Mouse (Mus musculus) kidney, postnatal 4 days (tissue): ENCODE measurements at regions not wholly inside any gene's neighbourhood (a gene's known extent, or its start where the extent isn't known, plus 50 kb on each side); places are given as distances from the start of the nearest gene placed in this dataset.

Experiments
- DNase-seq, 2 experiments: peaks; one replicate each; pipeline ENCODE4 v3.0.0; 2021; ENCODE audit warnings: mixed read lengths in 2 of 2

DNA sequence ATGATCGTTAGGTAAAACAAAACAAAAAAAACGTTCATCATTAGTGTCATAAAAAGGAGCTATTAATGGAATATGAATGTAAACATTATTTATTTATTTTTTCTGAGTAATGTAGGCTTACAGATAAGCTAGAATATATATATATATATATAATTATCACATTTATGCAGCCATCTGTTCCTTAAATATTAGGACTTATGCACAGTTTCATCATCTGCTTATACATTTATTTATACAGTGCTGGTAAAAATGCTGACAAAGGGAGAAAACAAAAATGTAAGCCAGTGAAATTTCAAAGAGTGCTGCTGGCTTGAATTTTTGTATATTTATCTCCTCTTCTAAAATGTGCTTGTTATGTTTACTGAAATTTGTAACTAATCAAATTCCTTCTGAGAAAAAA, 4841.7 kb upstream of the Gm7489 start:
- DNase-seq: no peak

DNA sequence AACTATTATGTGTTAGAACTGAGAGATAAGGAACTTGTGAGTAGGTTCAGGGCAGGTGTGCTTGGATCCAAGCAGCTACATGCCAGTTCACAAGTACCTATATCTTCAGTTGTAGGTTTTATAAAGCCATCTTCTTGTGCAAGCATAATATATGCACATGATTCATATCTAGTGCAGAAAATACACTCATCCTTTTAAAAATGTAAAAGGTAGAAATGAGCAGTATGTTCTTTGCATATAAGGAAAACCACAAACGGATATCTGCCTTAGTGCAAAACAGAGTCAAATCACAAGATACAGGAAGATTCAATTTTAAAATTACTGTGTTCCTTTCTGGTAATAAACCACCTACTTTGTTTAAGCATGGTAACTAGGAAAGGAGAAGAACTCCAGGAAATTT, 4819.6 kb upstream of the Gm7489 start:
- no peak for DNase-seq

DNA sequence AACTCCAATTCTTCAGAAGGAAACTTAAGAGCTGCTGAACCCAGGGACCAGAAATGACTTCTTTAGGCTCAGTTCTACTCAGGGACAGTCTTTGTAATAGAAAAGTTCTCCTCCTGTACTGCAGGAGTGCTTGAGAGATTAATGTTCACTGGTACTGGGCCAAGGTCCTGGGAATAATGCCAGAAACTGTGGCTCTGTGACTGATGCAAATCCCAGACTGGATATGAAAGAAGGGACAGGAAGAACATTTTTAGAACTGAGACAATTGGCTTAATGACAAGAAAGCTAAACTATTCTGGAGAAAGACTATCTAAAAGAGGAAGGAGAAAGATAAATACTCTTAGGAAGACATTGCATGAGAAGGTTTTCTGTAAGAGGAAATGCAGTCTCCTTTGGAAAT, 4818.8 kb upstream of the Gm7489 start:
- peak; percentile 89 to 90 for DNase-seq

DNA sequence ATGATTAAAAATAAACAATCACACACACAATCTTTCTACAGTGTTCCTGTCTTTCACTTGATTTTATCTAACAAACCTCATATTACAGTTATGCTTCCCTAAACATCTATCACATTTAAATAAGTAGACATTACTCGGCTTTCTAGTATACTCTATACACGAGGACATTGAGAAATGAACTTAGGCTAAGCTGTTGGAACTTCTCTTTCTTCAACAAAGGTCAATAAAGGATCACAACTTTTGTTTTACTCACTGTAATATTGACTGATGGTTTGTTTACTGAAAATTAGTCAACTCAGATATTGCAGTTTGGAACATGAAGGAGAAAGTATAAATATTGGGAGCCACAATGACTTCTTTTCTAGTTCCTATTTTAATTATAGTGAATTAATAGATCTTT, 4818.3 kb upstream of the Gm7489 start:
- DNase-seq: no peak
